Mouse (Mus musculus) megakaryocyte, embryonic 14.5 days (primary cell): ENCODE results near the gene Adig.

Experiments
- FLI1 ChIP-seq: IDR thresholded peaks from 2 replicates; pipeline ENCODE4 v1.6.1; 2012; ENCODE audit warnings: low read length, inconsistent platforms, mixed read lengths
- GATA1 ChIP-seq: IDR thresholded peaks from 3 replicates; pipeline ENCODE4 v1.6.1; 2012; ENCODE audit warnings: mixed read lengths, low read length, inconsistent platforms, borderline replicate concordance

GRCm38 (mm10) chr2:158498457-158498856 lies 4.0 kb upstream of the Adig start:
- TF ChIP-seq GATA1: no peak
- no peak for TF ChIP-seq FLI1
